Mouse (Mus musculus) forebrain, embryonic 16.5 days (tissue): ENCODE data around the gene Lhpp. TPM values are rescaled to one million over a fixed set of nuclear protein-coding genes. Genes with fewer than 3 reads are reported as not detected.

Experiments used
- ATAC-seq: fragments of 200-750 bp; cut with Nextera tagmentation; 2 replicates; pipeline ENCODE4 v1.8.0; 2017; ENCODE audit warnings: mild to moderate bottlenecking, moderate library complexity
- H3K27ac ChIP-seq: fragments of 300-500 bp; sonication (generic); 2 replicates; pipeline ENCODE4 v1.5.1; 2014; ENCODE audit warnings: low read length, control low read depth
- H3K27me3 ChIP-seq: fragments of 300-500 bp; sonication (generic); replicated peaks from 2 replicates; pipeline ENCODE4 v1.6.1; 2014; ENCODE audit warnings: low read length; ENCODE audit not compliant: control insufficient read depth, insufficient read depth
- H3K36me3 ChIP-seq: fragments of 300-500 bp; sonication (generic); 2 replicates; pipeline ENCODE4 v1.6.1; 2014; ENCODE audit not compliant: control insufficient read depth, insufficient read depth
- H3K4me1 ChIP-seq: fragments of 300-500 bp; sonication (generic); replicated peaks from 2 replicates; pipeline ENCODE4 v1.6.1; 2014; ENCODE audit warnings: low read length; ENCODE audit not compliant: control insufficient read depth, insufficient read depth
- H3K4me2 ChIP-seq: fragments of 300-500 bp; sonication (generic); 2 replicates; pipeline ENCODE4 v1.6.1; 2014; ENCODE audit warnings: mild to moderate bottlenecking, low read length, control low read depth
- H3K4me3 ChIP-seq: fragments of 300-500 bp; sonication (generic); replicated peaks from 2 replicates; pipeline ENCODE4 v1.5.1; 2014; ENCODE audit warnings: mild to moderate bottlenecking, low read length, control low read depth
- H3K9ac ChIP-seq: fragments of 300-500 bp; sonication (generic); replicated peaks from 2 replicates; pipeline ENCODE4 v1.6.1; 2014; ENCODE audit warnings: low read depth, low read length, control low read depth
- H3K9me3 ChIP-seq: fragments of 300-500 bp; sonication (generic); 2 replicates; pipeline ENCODE4 v1.6.1; 2016; ENCODE audit warnings: low read length; ENCODE audit not compliant: control insufficient read depth
- whole genome bisulfite sequencing: fragments of 180-500 bp; shearing (Covaris S2); extraction: QIAGEN DNeasy Blood & Tissue Kit; methylation state at CpG from one replicate; pipeline ENCODE4 v1.1.7; 2014; 5-methylcytosine and 5-hydroxymethylcytosine counted together
- polyA plus RNA-seq: library from polyadenylated mRNA; unstranded; fragments of >200 nt; fragmentation: Nextera tagmentation; extraction: Ambion mirVana; gene quantifications from 2 replicates; pipeline ENCODE4 v1.2.1, GENCODE M21; 2015

Gene Lhpp
- polyA plus RNA-seq, 1 experiment from 2014 or later: 31.2 TPM

GRCm38 (mm10) chr7:132702024-132702423 lies 91.6 kb downstream of the Lhpp start:
- no peaks in the 10 kb centered on the region for H3K27me3 ChIP-seq
- H3K4me3 ChIP-seq: no peak overlapping the region
- H3K9ac ChIP-seq: no peak overlapping the region
- no peaks in the 10 kb centered on the region for H3K4me1 ChIP-seq
- 91% methylated on average over 3 of the region's 3 CpGs for WGBS
- no peak for ATAC-seq
- H3K27ac ChIP-seq: no peak overlapping the region
- H3K36me3 ChIP-seq: no peaks in the 10 kb centered on the region
- H3K9me3 ChIP-seq: no peaks in the 10 kb centered on the region
- no peak overlapping the region for H3K4me2 ChIP-seq

- no peaks in the 10 kb centered on the region for H3K36me3 ChIP-seq
- no peaks in the 10 kb centered on the region for H3K9me3 ChIP-seq
- H3K27me3 ChIP-seq: no peaks in the 10 kb centered on the region
- 85% methylated on average over 5 of the region's 5 CpGs for WGBS
- no peak overlapping the region for H3K9ac ChIP-seq
- no peak for ATAC-seq
- no peaks in the 10 kb centered on the region for H3K4me1 ChIP-seq
- no peak overlapping the region for H3K4me2 ChIP-seq
- H3K4me3 ChIP-seq: no peak overlapping the region
- H3K27ac ChIP-seq: no peak overlapping the region
Measured at GRCm38 (mm10) chr7:132702492-132703070, 92.1 kb downstream of the Lhpp start.

GRCm38 (mm10) chr7:132703515-132704309 lies 93.3 kb downstream of the Lhpp start:
- Histone ChIP-seq H3K4me2 (no peak overlapping the region), H3K9ac (no peak overlapping the region), H3K9me3 (no peaks in the 10 kb centered on the region), H3K4me1 (no peaks in the 10 kb centered on the region), H3K4me3 (no peak overlapping the region), H3K27ac (no peak overlapping the region), H3K27me3 (no peaks in the 10 kb centered on the region), H3K36me3 (no peaks in the 10 kb centered on the region)
- WGBS: 82% methylated on average over 9 of the region's 9 CpGs
- ATAC-seq: no peak

- 86% methylated on average over 8 of the region's 8 CpGs for WGBS
- no peak overlapping the region for H3K27ac ChIP-seq
- H3K9ac ChIP-seq: no peak overlapping the region
- no peak overlapping the region for H3K4me2 ChIP-seq
- no peaks in the 10 kb centered on the region for H3K4me1 ChIP-seq
- no peaks in the 10 kb centered on the region for H3K27me3 ChIP-seq
- no peak for ATAC-seq
- no peaks in the 10 kb centered on the region for H3K9me3 ChIP-seq
- no peaks in the 10 kb centered on the region for H3K36me3 ChIP-seq
- H3K4me3 ChIP-seq: no peak overlapping the region
Measured at GRCm38 (mm10) chr7:132704310-132704875, 94.0 kb downstream of the Lhpp start.

DNA sequence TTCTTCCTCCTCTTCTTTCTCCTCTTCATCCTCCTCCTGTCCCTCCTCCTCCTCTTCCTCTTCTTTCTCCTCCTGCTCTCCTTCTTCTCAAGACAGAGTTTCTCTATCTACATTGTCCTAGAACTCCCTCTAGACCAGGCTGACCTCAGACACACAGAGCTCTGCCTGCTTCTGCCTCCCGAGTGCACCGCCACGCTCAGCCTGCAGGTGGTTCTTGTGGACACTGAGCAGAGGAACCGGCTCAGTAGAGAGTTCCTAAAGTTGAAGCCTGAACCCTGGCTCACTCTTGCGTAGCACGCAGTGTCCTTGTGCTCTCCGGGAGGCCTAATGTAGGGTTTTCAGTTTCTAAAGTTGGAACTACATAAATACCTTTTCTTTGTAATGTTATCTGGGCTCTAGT lies 94.7 kb downstream of the Lhpp start:
- Histone ChIP-seq H3K9ac (no peak overlapping the region), H3K27me3 (no peaks in the 10 kb centered on the region), H3K4me2 (no peak overlapping the region), H3K9me3 (no peaks in the 10 kb centered on the region), H3K27ac (no peak overlapping the region), H3K4me3 (no peak overlapping the region), H3K36me3 (no peaks in the 10 kb centered on the region), H3K4me1 (no peaks in the 10 kb centered on the region)
- whole genome bisulfite sequencing: 92% methylated on average over 7 of the region's 7 CpGs
- ATAC-seq: no peak

DNA sequence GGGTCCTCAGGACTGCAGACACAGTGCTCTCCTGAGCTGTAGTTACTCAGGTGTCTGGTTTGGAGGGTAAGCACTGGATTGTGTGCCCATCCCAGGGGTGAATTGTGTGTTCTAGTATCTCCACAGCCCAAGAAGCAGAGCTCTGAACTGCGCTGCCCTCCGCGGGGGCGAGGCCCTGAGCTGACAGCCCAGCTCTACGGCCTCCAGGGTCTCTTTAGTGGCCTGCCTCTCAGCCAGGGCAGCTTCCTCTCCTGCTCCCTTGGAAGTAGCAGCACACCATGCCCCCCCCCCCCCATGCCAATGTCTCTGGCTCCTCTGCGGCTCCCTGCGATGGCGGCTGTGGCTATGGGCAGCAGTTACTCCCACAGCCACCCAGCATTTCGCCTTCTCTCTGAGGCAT lies 101.1 kb downstream of the Lhpp start:
- no peak overlapping the region for H3K9ac ChIP-seq

GRCm38 (mm10) chr7:132712044-132712708 lies 101.7 kb downstream of the Lhpp start:
- Histone ChIP-seq H3K36me3 (no peaks in the 10 kb centered on the region), H3K4me3 (no peak overlapping the region), H3K4me2 (no peak overlapping the region), H3K27ac (no peak overlapping the region), H3K27me3 (no peaks in the 10 kb centered on the region), H3K9ac (0 out of 2 replicates have a peak overlapping the region, but pooled peaks have one; percentile 10), H3K4me1 (peaks cover 22% of the 10 kb centered on the region), H3K9me3 (no peaks in the 10 kb centered on the region)
- peak; percentile 47; the same call in 1 of the 2 replicates for ATAC-seq
- WGBS: 48% methylated on average over 16 of the region's 16 CpGs

More for the DNA sequence above, 101.1 kb downstream of the Lhpp start:
- Histone ChIP-seq H3K4me2 (no peak overlapping the region), H3K27ac (0 out of 2 replicates have a peak overlapping the region, but pooled peaks have one; percentile 8), H3K9me3 (no peaks in the 10 kb centered on the region), H3K36me3 (no peaks in the 10 kb centered on the region), H3K4me3 (no peak overlapping the region), H3K27me3 (no peaks in the 10 kb centered on the region), H3K4me1 (peaks cover 22% of the 10 kb centered on the region)
- 0 out of 2 replicates have a peak, but pooled peaks have one; percentile 8 for ATAC-seq
- WGBS: 79% methylated on average over 9 of the region's 9 CpGs

- H3K27me3 ChIP-seq: no peaks in the 10 kb centered on the region
- H3K4me3 ChIP-seq: no peak overlapping the region
- H3K36me3 ChIP-seq: no peaks in the 10 kb centered on the region
- peaks cover 22% of the 10 kb centered on the region for H3K4me1 ChIP-seq
- 91% methylated on average over 7 of the region's 7 CpGs for WGBS
- H3K9ac ChIP-seq: no peak overlapping the region
- no peaks in the 10 kb centered on the region for H3K9me3 ChIP-seq
- no peak overlapping the region for H3K27ac ChIP-seq
- H3K4me2 ChIP-seq: no peak overlapping the region
- no peak for ATAC-seq
Measured at GRCm38 (mm10) chr7:132712956-132713355, 102.5 kb downstream of the Lhpp start.

DNA sequence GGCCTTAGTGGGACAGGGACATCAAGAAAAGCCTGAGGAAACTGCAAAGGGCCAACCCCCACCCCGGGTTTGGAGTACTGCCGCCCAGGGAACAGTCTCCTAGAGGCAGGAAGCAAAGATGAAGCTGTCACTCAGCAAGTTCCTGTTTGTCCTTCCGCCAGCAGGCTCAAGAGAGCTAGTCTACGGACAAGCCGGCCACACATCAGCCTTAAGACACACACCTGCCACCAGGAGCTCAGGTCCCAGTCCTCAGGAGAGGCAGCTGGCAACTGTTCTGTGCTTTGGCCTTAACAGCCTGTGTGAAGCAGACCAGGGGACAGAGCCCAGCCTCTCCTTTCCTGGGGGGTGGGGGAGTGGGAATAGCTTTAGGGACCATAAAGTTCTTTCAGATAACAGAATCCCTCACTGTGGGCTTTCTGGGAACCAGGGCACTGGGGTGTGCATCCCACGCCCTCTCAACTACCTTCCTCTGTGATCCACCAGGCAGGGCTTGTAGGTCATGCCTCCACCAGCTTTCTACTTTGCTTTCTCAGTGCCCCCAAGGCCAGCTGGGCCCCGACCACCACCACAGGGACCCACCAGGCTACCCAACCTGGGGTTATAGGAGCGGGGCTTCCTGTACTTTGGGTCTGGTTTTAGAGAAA lies 103.2 kb downstream of the Lhpp start:
- Histone ChIP-seq H3K36me3 (no peaks in the 10 kb centered on the region), H3K4me3 (no peak overlapping the region), H3K27me3 (no peaks in the 10 kb centered on the region), H3K27ac (peak overlapping the region; percentile 76), H3K9ac (no peak overlapping the region), H3K9me3 (no peaks in the 10 kb centered on the region), H3K4me1 (peaks cover 22% of the 10 kb centered on the region), H3K4me2 (no peak overlapping the region)
- ATAC-seq: no peak
- WGBS: 76% methylated on average over 8 of the region's 8 CpGs
